Mouse (Mus musculus): ENCODE results near the gene Clec2g. TPM values are rescaled to one million over a fixed set of nuclear protein-coding genes. Genes with fewer than 3 reads are reported as not detected.
"Not testable (repeated sequence)": the region's sequence is repeated elsewhere in the genome, so short reads cannot be mapped to it uniquely, and the experiment has no call there.

Clec2g gene
- polyA plus RNA-seq, 1 experiment = 0.03 TPM

GRCm38 (mm10) chr6:128971394-128972039, 37.3 kb downstream of the Clec2g start:
- DNase-seq (ENCODE audit: low spot score) = no peak

GRCm38 (mm10) chr6:128972156-128972555, 38.0 kb downstream of the Clec2g start:
- DNase-seq (ENCODE audit: low spot score) = no peak

- DNase-seq (ENCODE audit: low spot score) = no peak
Observed at GRCm38 (mm10) chr6:128972687-128973438, 38.7 kb downstream of the Clec2g start.

GRCm38 (mm10) chr6:128973439-128973697, 39.2 kb downstream of the Clec2g start:
- DNase-seq (ENCODE audit: low spot score) = no peak

- DNase-seq (ENCODE audit: low spot score) = not testable (repeated sequence)
Observed at GRCm38 (mm10) chr6:128974850-128975249, 40.7 kb downstream of the Clec2g start.

- no peak for DNase-seq (ENCODE audit: low spot score)
Observed at GRCm38 (mm10) chr6:128976194-128976593, 42.0 kb downstream of the Clec2g start.

GRCm38 (mm10) chr6:128981951-128982541, 47.9 kb downstream of the Clec2g start:
- DNase-seq (ENCODE audit: low spot score) = not testable (repeated sequence)

GRCm38 (mm10) chr6:128992337-128992736, 58.2 kb downstream of the Clec2g start:
- DNase-seq (ENCODE audit: low spot score) = no peak

GRCm38 (mm10) chr6:128992753-128993152, 58.6 kb downstream of the Clec2g start:
- DNase-seq (ENCODE audit: low spot score) = no peak

GRCm38 (mm10) chr6:128993221-128993620, 59.0 kb downstream of the Clec2g start:
- no peak for DNase-seq (ENCODE audit: low spot score)

- DNase-seq (ENCODE audit: low spot score) = no peak
Observed at GRCm38 (mm10) chr6:128994336-128994735, 60.2 kb downstream of the Clec2g start.

- DNase-seq (ENCODE audit: low spot score) = no peak
Observed at GRCm38 (mm10) chr6:128994742-128995141, 60.6 kb downstream of the Clec2g start.

- DNase-seq (ENCODE audit: low spot score) = no peak
Observed at GRCm38 (mm10) chr6:128995250-128996053, 61.3 kb downstream of the Clec2g start.

- no peak for DNase-seq (ENCODE audit: low spot score)
Observed at GRCm38 (mm10) chr6:128996054-128996767, 62.0 kb downstream of the Clec2g start.

- no peak for DNase-seq (ENCODE audit: low spot score)
Observed at GRCm38 (mm10) chr6:128996768-128997442, 62.7 kb downstream of the Clec2g start.

GRCm38 (mm10) chr6:129001392-129001791, 67.2 kb downstream of the Clec2g start:
- DNase-seq (ENCODE audit: low spot score) = no peak

GRCm38 (mm10) chr6:129008552-129008951, 74.4 kb downstream of the Clec2g start:
- no peak for DNase-seq (ENCODE audit: low spot score)

GRCm38 (mm10) chr6:129009846-129010504, 75.8 kb downstream of the Clec2g start:
- not testable (repeated sequence) for DNase-seq (ENCODE audit: low spot score)

- no peak for DNase-seq (ENCODE audit: low spot score)
Observed at GRCm38 (mm10) chr6:129010505-129010873, 76.3 kb downstream of the Clec2g start.

- not testable (repeated sequence) for DNase-seq (ENCODE audit: low spot score)
Observed at GRCm38 (mm10) chr6:129012012-129012411, 77.8 kb downstream of the Clec2g start.

GRCm38 (mm10) chr6:129012966-129013365, 78.8 kb downstream of the Clec2g start:
- no peak for DNase-seq (ENCODE audit: low spot score)

Measured in urinary bladder, adult 2 months (tissue).